Mouse (Mus musculus) T-helper 17 cell (primary cell): ENCODE results near the gene Arhgef3.

Experiments used
- in situ Hi-C, 2 experiments: fragments of 300-600 bp; cut with MboI, MseI; formaldehyde crosslinking; loops; 1 replicate in 1 of 2; 2 replicates in 1 of 2; pipeline ENCODE4 v1.15.1; 2025; ENCODE audit warnings: high pct_unique_total_duplicates in 2 of 2

Gene Arhgef3

GRCm38 (mm10) chr14:27295821-27296220 is 181.1 kb downstream of the Arhgef3 start:
- in situ Hi-C loops: no loop called here

DNA sequence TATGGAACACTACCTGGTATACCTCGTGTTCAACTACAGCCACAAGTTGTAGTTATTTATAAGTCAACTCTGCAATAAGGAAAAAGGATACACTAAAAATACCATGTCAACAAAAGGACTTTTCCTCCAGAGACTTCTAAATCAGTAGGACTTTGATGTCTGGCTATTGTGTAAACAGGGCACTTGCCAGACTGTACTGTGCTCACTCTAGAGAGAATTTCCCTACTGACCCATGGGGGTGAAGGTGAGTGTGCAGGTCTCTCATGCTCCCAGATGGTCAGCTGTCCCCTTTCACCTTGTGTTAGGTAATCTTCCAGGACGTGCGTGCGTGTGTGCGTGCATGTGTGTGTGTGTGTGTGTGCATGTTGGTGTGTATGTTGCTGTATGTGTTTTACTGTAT is 182.3 kb downstream of the Arhgef3 start:
- in situ Hi-C loops: no loop called here

DNA sequence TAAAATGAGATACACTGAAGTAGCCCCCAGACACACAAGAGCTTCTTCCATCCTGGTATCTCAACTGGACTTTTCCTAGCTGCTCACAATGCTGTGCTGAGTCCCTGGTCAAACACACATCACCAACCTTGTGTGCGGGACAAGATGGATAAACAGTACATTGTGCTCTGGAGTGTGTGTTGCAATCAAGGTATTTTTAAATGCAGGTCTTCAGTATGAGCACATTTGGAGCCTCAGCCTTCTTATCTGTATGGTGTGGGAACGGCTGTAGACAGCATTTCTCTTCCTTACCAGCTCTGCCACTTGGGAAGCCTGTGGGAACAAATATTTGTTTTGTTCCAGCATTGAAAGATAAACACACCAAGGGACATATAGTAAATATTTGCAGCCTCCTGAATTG is 184.2 kb downstream of the Arhgef3 start:
- in situ Hi-C loops: no loop called here

DNA sequence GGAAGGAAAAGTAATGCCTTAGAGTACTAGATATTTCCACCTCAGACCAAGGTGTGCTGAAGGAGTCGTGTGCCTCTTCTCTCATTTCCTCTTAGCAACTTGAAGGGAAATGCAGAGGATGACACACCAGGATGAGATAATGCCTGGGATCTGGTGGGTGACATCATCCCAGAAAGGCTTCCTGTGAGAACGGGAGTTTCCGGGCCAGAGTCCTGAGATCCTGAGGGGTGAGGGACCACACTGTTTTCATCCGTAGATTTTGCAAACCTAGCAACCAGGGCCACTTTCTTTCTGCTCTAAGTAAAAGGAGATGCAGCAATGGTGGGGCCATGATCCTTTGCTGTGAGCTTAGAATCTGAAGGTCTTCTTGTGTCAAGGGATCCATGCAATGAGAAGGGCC is 185.0 kb downstream of the Arhgef3 start:
- in situ Hi-C loops: no loop called here

- in situ Hi-C loops: no loop called here
Observed at GRCm38 (mm10) chr14:27301768-27302499, 187.2 kb downstream of the Arhgef3 start.

GRCm38 (mm10) chr14:27303294-27303693 is 188.6 kb downstream of the Arhgef3 start:
- in situ Hi-C loops: no loop called here

GRCm38 (mm10) chr14:27304408-27304807 is 189.7 kb downstream of the Arhgef3 start:
- in situ Hi-C loops: no loop called here

DNA sequence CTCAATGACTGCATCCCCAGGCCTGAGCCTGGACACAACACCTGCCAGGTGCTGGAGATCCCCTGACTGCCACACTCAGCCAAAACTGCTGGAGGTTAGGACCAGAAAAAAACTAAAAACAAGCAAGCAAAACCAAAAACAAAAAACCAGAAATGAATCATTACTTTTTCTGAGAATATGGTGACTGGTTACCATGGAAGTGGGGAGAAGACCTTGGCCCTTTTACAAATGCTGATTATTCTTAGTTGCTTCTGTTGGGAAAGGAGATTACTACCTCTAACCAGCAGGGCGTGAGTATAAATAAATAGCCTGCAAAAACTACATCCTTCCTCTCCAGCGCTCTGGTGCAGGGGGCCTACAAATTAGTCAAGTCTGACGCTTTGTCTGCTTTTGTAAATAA is 194.1 kb downstream of the Arhgef3 start:
- in situ Hi-C loops: no loop called here

DNA sequence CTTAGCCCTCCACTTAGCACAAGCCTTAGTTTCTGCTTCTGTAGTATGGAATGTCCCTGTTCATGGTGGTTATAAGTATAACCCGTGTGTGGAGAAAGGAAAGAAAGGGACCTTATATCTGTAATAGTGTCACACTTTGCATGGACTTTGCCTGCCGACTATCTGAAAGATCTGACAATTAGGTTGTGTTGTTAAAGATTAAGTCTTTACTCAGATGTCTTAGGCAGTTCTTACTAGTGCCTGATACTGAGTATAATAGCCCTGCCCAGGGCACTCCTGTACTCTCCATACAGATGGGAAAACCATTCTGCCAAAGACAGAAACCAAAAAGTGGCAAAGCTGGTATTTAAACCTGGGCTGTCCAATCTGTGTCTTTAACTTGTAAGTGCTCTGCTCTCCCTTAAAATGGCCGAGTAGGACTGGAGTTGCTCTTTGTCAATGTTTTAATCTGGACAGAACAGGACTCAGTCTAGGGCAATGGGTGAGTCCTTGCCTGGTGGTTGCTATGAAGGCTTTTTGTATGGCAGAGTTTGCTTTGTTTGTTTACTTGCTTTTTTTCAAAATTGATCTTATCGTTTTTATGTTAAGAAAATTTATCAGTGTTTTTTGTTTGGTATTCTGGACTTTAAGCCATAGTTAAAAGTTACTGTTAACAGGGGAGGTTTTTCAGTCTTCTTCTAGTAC is 196.0 kb downstream of the Arhgef3 start:
- in situ Hi-C loops: no loop called here

- in situ Hi-C loops: no loop called here
Observed at GRCm38 (mm10) chr14:27312380-27312779, 197.7 kb downstream of the Arhgef3 start.

DNA sequence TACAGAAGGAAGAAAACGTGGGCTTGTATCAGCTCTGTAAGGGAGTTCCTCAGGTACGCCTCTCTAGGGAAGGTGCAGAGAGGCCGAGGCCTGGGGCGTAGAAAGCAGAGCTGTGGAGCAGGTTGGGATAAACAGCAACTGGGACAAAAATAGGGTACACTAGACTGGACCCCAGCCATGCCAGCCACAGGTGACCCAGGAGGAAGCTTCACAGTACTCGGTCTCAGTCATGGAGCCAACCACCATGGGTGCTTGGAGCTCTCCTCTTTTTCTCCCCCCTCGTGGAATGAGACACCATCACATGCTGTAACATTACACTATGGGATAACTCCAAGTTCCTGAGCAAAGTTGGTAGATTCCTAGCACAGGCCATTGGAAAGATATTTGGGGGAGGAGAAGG is 201.0 kb downstream of the Arhgef3 start:
- in situ Hi-C loops: no loop called here

DNA sequence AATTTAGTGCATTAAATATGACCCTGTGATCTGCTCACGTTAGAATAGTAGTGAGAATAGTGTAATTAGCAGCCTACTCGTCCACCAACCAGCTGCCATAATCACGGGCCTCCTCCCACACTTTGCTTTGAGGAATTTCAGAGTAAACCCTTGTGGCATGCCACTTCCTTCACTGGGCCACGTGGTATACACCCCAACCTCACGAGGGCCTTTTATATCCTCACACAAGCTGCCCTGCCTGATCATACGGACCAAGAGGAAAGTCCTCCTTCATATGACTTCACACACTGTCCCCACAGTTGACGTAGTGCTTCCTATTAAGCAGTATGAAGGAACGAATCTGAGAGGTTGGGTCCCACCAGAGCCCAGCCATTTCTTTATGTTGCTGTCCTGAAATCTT is 202.4 kb downstream of the Arhgef3 start:
- in situ Hi-C loops: no loop called here

DNA sequence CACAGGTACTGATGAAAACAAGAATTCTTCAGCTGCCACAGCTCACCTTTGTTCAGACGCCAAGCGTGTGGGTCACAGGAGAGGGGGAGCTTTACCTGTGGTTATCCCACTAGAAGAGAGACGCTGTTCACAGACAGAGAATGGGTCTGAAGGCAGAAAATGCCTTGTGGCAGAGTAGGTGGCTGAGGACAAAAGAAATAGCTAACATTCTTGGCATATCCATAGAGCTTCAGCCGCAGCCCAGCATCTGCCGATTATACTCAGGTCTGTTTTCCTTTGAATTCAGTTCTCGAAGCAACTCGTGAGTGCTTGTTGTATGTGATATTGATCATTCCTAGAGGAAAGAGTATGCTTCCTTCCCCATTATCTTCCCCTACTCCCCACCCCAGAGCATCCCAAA is 204.7 kb downstream of the Arhgef3 start:
- in situ Hi-C loops: no loop called here

- in situ Hi-C loops: loop anchor here in 1 of 2 experiments (5.0 kb wide), 1 partner anchor 50 kb away; no protein-coding TSS in a partner anchor
Observed at GRCm38 (mm10) chr14:27322041-27322440, 207.3 kb downstream of the Arhgef3 start.

DNA sequence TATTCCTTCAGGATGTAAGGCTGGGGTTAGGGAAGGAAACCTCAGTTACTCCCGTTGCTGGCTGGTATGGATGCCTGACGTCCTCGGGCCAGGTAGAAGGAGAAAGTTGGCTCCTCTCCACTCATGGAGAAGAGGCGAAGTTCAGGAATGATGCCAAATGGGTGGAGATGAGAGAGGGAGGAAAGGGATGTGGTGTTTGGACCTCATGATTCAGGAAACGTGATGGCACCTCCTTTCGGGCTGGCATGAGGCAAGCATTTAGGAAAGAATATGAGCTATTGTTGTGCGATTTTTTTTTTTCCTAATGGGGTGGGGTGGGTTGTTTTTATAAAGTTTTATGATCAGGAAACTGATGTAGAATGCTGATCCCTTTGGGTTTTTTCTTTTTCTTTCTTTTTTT is 210.0 kb downstream of the Arhgef3 start:
- in situ Hi-C loops: loop anchor here in 1 of 2 experiments (5.0 kb wide), 1 partner anchor 52 kb away; no protein-coding TSS in a partner anchor

DNA sequence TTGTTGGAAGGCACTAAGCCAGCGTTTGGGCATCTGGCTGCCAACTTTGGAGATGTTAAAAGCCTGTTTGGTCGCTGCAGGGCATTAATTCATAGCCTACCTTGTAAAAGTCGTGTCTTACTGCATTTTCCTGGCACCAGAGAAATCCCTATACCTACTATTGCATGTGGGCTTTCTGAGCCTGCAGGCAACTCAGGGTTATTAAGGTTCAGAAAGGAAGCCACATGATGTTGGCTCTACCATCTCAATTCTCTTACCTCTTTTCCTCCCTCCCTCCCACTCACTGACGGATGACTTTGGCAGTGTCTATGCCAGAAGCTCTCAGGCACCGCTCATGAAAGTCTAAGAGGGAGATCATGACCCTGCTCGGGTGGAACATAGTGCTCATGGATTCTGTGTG is 210.8 kb downstream of the Arhgef3 start:
- in situ Hi-C loops: no loop called here

DNA sequence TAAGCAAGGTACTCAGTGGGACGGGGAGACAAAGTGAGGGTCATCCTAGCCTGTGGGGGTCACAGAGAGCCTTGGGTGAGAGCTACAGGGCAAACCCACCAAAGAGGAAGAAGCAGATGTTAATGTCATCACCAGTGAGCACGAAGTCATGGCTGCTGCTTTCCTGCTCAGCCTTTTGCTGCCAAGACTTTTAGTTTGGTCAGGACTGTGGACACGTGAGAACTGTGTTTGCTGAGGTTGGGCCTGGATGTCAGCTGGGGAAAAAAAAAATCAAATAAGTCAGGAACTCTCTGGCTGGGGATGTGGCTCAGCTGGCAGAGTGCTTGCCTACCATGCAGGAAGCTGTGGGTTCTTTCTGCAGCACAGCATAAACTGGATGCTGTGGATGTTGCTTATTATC is 213.2 kb downstream of the Arhgef3 start:
- in situ Hi-C loops: no loop called here

- in situ Hi-C loops: no loop called here
Observed at GRCm38 (mm10) chr14:27328952-27329351, 214.3 kb downstream of the Arhgef3 start.

DNA sequence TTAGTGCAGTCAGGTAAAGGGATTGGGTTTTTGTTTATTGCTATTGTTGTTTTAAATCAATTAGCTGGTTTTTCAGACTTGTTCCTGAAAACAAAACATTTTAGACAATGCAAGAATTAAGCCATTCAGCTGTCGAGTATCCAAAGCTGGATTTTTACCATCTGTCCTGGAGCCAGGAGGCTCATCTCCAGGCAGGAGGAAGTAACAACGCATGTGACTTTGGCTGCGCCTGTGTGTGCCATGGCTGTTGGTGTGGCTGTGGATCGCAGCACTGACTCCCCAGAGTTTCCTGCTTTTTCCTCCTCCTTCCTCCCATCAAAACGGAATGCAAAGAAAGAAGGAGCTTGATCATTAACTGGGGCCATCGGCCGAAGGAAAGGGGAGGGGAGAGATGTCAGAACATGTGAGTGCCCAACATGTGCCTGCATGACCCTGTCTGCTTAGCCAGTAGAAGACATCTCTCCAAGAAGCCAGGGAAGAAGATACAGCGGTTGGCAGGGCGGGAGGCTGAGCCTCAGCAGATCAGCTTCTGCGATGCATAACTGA is 216.9 kb downstream of the Arhgef3 start:
- in situ Hi-C loops: loop anchor here in 1 of 2 experiments (10.0 kb wide), 1 partner anchor 137 kb away; no protein-coding TSS in a partner anchor

- in situ Hi-C loops: loop anchor here in 1 of 2 experiments (10.0 kb wide), 1 partner anchor 138 kb away; no protein-coding TSS in a partner anchor
Observed at GRCm38 (mm10) chr14:27332359-27332987, 217.8 kb downstream of the Arhgef3 start.

DNA sequence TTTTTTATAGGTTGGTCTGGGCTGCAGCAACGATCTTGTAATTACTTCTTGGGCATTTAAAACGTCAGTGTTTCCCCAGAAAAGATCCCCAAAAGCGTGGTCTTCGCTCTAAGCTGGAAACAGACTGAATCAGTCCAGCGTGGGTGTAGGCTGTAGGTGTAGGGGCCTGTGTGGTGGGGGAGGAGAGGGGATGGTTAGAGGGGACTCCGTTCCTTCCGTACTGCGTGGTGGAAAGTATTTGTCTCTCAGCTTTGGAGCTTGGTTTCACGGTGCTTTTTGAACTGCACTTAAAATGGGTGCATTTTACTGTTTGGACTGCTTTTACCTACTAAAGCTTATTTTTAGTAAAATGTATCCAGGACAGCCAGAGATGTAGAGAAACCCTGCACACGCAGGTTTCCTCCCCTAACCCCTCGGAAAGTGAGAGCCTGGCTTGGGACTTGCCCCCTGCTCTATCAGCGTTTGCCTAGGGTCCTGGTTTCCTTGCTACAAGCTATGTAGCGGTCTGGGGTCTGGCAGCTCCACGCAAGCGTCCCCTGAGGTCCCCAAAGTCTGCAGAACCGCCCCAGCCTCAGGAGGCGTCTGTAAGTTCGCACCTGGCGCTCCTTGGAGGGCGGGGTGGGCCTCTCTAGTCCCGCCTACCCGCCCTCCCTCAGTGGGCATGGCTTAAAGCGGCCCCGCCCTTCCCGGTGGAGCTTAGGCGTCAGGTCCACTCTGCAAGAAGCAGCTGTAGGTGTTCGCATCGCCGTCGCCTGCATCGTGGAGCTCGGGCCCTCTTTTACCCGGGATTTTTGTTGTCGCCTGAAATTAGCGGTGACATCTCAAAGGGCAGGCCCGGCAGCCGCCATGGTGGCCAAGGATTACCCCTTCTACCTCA is 220.9 kb downstream of the Arhgef3 start:
- in situ Hi-C loops: loop anchor here (5.0 to 10.0 kb wide), 2 partner anchors 83 to 141 kb away; no protein-coding TSS in a partner anchor
